Mouse (Mus musculus) Muller cell, postnatal 12 days (primary cell): Measurements from ENCODE around the gene Nxnl2.
A peak's percentile ranks its signal among the peaks of the same experiment; 100 is the strongest.

Experiments
- DNase-seq: peaks from one replicate; pipeline ENCODE4 v3.0.0-alpha.2; 2015; ENCODE audit errors: inconsistent ontology term

Gene Nxnl2

DNA sequence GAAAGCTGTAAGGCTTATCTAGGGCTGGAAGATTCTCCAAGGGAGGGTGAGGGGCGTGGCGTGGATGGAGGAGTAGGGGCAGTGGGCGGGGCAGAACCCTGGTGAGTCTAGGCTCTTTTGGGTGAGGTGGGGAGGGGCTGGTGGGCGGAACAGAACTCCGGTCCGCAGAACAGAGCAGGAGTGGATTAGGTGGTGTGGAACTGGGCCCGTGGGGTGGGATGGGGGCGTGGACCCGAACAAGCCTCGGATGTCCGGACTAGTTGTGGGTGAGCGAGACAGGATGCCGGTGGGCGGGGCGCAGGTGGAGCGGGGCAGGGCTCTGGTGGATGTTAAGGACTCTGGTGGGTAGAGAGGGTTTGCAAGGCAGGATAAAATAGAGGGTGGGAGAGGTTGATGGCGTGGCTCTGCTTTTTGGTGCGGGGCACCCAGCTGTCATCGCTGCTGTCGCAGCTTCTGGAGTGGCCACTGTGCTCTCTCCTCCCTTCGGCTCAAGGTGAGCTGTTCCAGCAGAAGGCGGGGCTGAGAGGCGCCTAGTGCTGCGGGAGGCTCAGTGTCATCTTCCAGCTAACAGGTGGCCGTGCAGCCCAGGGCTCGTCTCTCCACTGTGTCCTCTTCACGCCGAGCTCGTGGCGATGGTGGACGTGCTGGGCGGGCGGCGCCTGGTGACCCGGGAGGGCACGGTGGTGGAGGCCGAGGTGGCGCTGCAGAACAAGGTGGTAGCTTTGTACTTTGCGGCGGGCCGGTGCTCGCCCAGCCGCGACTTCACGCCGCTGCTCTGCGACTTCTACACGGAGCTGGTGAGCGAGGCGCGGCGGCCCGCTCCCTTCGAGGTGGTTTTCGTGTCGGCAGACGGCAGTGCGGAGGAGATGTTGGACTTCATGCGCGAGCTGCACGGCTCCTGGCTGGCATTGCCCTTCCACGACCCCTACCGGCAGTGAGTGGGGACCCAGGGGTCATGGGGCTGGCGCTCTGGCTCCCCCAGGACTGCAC lies at the start of gene Nxnl2:
TSS of gene Nxnl2 (plus strand) at position 332 of the 990 bp plus-strand sequence.
- DNase-seq = peak; percentile 47

DNA sequence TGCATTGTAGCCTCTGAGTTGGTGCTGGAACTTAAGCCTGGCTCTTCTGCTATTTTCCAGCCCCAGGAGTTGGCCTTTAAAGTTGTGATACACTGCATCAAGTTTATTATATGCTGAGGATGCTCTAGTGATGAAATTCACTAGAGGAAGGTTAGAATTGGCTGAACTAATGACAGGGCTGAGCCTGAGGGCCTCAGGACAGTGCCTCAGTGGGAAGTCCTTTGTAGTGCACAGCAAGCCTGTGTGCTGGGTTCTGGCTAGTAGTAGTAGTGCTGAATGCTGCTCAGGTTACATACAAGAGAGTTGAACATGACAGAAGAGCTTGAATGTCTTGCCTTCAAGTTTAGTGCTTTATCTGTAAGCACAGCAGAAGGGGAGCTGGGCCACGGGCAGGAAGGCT lies 48.9 kb upstream of the Nxnl2 start:
- no peak for DNase-seq

DNA sequence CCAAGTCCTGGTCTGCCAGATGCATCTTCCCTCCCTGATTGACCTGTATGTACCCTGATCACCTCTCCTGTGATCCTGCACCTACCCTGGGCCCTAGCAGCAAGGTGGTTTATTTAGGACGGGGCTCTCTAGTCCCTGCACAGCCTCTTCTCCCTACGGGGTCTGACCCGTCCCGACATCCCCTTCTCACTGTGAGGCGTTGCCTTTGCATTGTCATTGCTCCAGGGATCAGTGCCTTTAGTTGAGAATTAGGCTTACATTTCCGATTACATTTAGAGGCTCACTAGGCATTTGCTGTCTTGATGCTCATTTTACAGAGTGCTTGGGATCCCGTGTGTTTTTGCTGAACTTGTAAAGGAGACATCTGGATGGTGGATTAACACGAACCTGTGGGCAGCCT lies 48.1 kb upstream of the Nxnl2 start:
- no peak for DNase-seq

DNA sequence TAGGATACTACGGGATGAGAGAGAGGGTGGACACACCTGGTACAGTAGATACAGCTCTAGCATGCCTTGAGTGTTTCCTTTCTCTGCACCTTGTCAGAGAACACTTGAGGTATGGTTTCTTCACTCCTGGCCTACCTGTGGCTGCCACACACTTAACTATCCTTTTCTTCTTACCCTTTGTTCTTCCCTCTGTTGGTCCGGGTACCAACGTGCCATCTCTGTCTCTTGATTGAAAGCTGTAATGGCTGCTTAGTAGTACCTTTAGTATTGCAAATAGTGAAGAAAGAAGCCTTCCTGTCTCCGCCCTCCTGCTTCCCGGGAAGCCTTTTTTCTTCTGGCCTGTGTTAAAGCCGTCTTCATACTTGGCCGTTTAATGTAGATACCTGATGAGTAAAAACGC lies 45.5 kb upstream of the Nxnl2 start:
- no peak for DNase-seq

DNA sequence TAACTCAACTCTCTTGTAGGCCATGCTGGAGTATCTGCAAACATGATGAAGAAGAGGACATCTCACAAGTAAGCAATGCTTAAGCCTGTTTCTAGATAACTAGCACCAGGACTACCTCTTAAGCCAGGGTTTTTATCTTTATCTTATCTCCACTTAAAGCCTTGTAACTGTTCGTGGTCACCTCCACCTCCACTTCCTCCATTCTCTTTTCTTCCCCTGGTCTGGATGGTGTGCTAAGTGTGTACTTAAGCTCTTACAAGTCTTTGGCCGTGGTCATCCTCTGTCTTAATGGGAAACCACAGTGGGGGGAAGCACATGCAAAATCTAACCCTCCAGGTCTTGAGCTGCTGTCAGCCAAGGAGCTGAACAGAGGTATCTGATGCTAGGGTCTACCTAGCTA lies 42.9 kb upstream of the Nxnl2 start:
- DNase-seq = no peak

DNA sequence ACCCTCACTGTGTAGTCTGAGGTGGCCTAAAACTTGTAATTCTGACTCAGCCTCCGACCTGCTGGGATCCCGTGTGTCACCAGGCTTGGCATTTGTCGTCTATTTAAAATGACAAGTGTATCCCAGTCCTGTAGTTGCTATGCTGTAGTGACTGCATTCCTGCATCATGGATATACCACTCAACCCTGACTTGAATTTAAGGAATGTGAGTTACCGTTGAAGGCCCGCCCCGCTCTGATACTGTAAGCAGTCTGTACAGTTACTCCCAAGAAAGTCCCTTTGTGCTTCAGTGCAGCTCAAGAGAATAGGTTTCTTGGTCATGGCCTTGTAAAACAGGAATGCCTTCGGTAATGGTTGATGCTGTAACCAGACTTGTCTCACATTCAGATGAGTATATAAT lies 42.4 kb upstream of the Nxnl2 start:
- peak; percentile 66 for DNase-seq

DNA sequence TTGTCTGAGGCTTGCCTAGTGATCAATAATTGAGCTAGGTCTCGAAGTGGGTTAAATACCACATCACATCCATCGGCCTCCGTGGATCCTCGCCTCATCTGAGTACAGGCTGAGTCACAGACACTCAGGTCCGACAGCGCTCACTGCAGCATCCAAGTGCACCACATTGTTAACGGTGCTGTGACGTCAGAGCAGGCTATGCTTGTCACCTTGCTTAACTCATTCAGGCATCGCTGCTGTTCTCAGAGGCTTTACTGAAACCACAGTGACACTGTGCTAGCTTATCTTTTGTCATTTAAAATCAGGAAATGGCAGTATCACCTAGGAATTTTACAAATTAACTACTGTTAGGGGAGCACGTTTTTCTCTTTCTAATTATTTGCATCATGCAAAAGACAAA lies 39.6 kb upstream of the Nxnl2 start:
- DNase-seq = no peak

DNA sequence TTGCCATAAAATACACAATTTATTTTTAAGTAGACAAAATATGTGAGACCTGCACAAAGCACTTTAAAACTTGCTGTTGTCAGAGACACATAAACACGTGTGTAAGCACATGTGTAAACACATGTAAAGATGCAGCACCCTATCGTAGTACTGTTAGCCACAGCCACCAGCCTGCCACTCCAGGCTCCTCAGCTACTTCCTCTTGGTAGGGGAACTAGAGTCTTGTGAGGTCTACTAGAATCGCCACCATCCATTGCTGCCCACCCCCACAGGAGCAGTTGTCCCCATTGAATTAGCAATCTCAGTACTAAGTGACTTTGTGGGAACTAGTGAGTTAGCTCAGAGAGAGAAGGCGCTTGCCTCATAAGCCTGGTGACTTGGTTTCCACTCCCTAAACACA lies 34.5 kb upstream of the Nxnl2 start:
- no peak for DNase-seq

DNA sequence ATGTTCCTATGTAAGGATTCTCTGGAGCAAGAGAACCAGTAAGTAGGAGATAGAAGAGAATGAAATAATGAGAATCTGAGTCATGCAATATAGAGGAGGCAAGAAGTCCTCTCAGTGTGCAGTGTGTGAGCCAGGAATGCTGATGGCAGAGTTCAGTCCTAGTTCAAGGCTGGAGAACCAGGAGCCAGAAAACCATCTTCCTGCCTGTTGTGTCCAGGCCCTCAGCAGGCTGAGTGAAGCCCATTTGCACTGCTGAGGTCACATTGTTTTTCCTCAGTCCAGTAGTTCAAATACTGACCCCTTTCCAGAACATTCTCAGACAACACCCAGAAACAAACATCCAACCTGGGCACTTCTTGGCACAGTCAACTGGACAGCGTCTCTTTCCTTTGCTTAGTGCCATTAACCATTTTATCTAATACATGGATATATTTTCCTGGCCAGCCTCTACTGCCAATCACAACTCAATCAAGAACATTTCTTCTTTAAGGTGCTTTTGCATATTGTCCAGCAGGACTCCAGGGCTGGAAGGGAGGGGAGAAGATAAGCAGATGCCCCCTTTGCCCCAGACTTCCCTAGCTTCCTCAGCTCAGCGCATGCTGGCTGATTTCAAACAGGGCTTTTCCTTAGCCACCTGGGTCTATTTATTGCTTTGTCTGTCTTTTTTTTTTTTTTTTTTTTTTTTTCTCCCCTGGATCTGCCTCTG lies 33.7 kb upstream of the Nxnl2 start:
- peak; percentile 22 for DNase-seq

DNA sequence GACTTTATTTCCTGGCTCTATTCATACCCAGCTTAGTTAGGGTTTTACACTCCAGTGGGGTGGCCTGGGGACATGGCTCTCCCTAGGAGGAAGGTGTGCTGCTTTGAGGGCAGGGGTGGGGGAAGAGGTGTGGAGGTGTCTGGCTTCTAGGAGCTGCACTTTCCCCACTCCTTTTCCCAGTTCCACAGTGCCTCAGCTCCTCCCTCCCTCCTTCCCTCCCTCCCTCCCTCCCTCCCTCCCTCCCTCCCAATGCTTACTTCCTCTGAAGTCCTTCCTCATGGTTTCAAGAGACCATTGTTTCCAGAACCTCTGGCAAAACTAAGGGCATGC lies 33.2 kb upstream of the Nxnl2 start:
- DNase-seq = no peak

DNA sequence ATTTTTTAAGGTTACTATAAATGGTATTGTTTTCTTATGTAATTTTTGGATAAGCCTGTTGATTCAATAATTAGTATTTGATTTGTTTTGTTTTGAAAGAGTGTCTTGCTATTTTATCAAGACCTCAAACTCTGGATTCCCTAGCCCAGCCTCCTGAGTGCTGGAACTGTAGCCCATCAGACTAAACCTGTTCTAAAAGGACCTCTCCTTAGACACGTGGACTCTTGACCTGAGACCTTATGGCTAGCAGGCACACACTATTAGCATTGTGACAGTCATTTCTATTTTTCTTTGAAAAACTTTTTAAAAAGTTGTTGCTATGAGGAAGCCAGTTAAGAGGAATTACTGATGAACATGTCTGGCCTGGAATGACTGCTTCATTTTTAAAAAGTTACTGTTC lies 23.7 kb upstream of the Nxnl2 start:
- DNase-seq = no peak

DNA sequence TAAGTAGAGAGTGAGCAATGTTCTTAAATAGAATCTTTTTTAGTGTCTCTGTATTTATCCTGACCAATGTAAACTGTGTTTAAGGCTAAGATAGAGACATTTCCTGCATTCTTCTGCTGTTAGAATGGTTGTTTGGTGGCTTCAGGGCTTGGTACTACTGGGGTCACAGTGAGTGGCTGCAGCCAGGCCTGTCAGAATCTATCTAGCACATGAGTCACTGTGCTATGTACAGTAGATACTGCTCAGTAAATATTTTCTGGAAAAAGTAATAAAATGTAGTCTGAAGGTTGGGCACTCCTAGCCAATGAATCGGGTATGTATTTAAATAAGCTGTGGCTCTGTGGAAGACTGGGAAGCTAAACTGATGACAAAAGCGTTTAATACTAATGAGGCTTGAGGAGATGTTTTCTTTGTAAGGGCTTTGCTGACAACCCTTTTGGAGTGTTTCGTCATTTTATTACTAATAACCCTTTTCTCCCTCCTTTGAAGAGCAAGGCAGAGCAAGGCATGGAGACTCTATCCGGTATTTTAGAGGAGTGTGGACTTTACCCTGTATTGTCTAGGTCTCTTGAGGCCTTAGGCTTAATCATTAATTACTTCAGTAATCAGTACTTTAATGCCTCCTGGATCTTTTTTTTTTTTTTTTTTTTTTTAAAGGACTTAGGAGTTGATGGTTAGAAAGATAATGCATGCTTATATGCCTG lies 17.7 kb upstream of the Nxnl2 start:
- no peak for DNase-seq

DNA sequence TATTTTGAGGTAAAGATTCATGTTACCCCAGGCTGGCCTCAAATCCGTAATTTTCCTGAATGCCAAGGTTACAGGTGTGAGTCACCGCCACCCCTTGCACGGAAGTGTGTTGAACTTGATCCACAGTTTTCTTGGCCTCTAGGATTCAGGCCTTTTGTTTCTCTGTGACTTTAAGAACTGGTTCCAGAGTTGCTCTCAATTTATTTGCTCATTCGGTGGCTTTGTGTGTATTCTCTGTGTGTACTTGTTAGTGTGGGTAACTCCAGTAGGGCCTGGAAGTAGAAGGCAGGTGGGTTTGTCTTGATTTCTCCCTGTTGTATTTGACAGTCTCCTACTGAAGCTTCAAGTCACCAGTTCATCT lies 17.2 kb upstream of the Nxnl2 start:
- DNase-seq = no peak

DNA sequence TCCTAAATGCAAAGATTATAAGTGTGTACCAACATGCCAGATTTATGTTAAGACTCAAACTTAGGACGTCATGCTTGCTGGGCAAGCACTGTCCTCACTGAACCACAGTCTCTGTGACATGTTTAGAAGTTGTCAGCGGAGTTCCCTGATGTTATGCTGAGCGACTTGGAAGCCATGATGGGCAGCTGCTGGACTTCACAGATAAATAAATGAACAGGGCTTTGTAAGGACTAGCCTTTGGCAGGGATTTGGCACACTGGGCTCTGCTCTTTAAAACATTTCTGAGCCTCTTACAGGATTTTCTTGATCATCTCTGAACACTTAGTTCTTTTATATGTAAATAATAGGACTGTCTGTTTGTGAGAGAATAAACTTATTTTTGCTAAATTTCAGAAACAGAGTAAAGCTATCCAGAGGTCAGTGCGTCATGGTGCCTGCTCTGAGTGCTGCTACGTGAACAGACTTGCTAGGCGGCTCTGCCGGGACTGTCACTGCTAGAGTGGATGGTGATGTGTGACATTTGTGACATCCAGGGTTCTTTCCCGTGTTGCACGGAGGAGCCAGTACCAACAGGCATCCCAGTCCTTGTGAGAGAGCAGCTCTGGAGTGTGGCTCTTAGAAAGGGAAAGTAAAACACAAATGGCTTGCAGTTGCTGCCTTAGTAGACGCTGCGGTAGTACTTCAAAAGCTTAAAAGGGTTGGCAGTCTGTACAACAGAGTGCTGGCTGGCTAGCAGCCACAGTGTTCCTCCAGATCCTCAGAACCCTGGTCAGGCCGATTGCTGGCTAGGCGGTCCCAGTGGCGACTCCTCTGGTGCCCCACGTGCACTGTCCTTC lies 15.4 kb upstream of the Nxnl2 start:
- no peak for DNase-seq

DNA sequence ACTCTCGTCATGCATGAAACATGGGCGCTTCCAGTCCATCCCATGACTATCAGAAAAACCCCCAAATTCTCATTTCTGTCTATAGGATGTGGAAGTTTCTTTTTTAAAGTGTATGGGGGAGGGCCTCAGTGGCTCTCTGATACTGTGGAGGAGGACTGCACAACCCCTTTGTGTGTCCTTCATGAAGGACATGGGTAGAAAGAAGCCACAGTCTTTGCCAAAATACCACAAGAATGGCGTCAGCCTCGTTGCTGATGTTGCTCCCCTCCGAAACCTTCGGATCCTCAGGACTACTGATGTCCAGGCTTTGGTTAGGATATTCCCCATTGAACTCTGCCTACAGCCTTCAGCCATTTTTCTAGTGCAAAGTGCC lies 14.8 kb upstream of the Nxnl2 start:
- no peak for DNase-seq

DNA sequence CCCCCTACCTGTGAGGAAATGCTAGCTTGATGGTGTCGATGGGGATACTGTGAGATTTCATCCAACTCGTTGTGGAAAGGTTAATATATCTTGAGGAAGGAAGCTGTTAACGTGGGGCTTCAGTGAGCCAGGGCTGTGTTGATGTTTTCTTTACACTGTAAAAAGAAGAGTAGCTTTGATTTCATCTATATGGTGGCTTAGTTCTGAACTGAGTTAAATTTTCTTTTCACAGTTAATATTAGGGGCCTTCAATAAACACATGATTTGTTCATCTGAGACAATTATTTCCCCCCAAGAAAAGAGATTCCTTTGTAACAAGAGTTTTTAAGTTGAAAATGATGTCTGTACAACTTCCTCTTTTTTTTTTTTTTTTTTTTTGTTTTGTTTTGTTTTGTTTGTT lies 13.5 kb upstream of the Nxnl2 start:
- DNase-seq = no peak

DNA sequence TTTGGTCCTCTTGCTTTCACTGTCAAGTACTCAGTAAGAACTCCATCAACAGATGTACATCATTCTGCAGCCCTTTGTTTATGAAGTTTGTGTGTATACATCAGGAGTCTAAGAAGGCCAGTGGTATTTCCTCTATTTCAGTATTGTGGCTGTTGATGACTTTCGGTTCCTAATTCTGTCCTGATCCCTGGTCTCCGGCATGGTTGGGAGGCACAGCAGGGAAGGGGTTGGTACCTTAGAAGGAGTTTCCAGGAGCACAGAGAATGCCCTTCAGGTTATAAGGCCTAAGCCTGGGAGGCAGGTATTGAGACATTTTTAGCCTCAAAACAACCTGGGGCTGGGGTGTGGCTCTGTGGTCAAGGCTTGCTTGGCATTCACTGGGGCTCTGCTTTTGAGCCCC lies 9.2 kb upstream of the Nxnl2 start:
- DNase-seq = no peak

DNA sequence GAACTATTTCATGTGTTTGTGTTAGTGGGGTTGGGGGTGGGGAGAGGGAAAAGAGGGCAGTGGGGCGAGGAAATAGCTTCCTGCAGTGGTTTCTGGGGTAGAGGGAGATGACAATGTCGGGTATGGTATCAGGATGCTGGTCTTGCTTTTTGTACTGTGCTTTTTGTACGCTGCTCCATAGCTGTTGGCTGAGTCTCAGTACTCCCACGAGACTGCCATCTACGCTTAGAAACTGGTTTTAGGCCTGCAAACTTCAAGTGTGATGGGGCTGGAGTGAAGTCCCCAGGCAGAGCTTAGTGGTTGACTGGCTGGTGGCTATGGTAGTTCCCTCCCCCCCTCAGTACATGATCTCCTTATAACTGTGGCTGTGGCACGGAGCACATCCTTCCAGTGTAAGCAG lies 8.6 kb upstream of the Nxnl2 start:
- no peak for DNase-seq

DNA sequence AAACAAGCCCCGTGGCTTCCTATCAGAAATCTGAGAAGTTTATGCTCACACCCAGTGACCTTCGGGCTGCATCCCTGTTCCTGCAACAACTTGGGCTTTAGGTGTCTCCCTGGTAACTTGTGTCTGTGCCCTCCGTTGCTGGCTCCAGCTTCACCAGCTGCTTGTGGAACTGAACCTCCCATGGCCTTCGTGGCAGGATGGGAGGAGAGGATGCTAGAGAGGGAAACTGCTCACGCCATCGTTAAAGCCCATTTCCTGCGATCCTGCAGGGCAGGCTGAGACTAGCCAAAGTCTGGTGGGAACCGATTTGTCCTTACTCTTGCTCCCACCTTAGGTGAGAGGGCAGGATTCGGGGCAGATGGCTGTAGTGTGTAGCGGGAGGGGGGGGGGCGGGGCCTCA lies 4.1 kb upstream of the Nxnl2 start:
- no peak for DNase-seq

DNA sequence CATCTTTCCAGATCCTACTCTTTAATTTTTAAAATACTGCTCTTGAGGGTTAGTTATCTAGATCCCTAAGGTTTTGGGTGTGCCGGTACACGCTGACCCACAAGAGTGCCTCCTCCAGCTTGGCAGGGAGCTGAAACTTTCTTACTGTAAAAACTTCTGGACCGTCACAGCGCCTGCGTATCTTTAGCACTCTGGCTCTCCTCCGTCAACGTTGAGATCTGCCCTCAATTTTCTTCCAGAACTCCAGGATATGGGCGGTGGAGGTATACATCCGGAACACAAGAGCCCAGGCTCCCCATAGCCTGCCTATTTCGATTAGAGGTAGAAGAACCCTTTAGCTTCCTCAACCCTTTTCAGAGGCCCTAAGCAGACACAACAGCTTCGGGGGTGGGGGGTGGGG lies 607 bp upstream of the Nxnl2 start:
- no peak for DNase-seq

DNA sequence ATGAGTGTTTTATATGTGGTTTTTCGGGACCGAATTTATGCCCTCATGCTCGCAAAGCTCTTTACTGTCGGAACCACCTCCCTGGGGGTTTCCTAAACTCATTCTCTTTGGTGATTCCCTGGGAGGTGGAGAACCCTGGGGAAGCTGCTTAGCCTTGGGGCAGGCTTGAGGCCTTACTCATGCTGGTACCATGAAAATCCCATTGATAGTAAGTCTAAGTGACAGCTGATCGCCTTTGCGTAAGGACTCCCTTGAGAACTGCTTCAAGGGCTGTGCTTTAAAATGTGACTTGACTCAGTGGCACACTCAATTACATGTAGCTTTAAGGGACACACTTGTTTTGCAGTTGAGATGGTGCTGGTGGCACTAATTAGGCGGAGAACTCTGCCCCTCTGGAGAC lies 1.8 kb downstream of the Nxnl2 start:
- no peak for DNase-seq

DNA sequence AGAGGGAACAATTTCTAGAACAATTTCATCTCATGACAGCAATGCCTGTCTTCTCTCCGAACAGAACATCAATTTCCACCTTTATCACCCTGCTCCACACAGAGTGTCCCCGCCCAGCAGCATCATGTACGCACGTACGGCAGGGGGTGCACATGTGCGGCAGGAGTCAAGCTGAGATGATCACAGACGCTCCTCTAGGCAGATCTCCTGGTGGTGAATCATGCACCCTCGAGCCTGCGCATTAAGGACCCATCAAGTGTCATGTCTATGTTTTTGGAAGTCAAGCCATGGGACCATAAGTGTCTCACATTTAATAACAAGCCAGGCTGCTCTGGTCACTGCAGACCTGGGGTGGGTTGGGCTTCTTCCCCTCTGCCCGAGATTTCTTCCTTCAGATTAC lies 8.1 kb downstream of the Nxnl2 start:
- no peak for DNase-seq
